Mouse (Mus musculus) cerebellum, adult 2 months (tissue): Measurements from ENCODE around the gene Nol9.

Source experiments
- CTCF ChIP-seq: fragments of 200-500 bp; IDR thresholded peaks from 2 replicates; pipeline ENCODE4 v1.5.1; 2011; ENCODE audit warnings: low read depth, mild to moderate bottlenecking, control low read depth, low read length, moderate library complexity, borderline replicate concordance; ENCODE audit not compliant: insufficient read depth
- POLR2A ChIP-seq: fragments of 200-500 bp; IDR thresholded peaks from 2 replicates; pipeline ENCODE4 v1.6.1; 2011; ENCODE audit warnings: low read length, control low read depth, borderline replicate concordance; ENCODE audit not compliant: insufficient read depth

GRCm38 (mm10) chr4:152007481-152008147 is 31.5 kb upstream of the Nol9 start:
- TF ChIP-seq POLR2A: no peak
- TF ChIP-seq CTCF: no peak
